Mouse (Mus musculus): Measurements from ENCODE around the gene Cbarp.

Cbarp gene

GRCm38 (mm10) chr10:80157141-80157929, 16.7 kb upstream of the Cbarp start:
- no peak for DNase-seq (ENCODE audit: low spot score in 2 of 2)

GRCm38 (mm10) chr10:80156752-80157053, 16.1 kb upstream of the Cbarp start:
- DNase-seq (ENCODE audit: low spot score in 2 of 2) = no peak

GRCm38 (mm10) chr10:80156002-80156751, 15.5 kb upstream of the Cbarp start:
- no peak for DNase-seq (ENCODE audit: low spot score in 2 of 2)

- no peak for DNase-seq (ENCODE audit: low spot score in 2 of 2)
Observed at GRCm38 (mm10) chr10:80155277-80155676, 14.6 kb upstream of the Cbarp start.

- no peak for DNase-seq (ENCODE audit: low spot score in 2 of 2)
Observed at GRCm38 (mm10) chr10:80154384-80154783, 13.7 kb upstream of the Cbarp start.

GRCm38 (mm10) chr10:80153713-80154112, 13.1 kb upstream of the Cbarp start:
- no peak for DNase-seq (ENCODE audit: low spot score in 2 of 2)

GRCm38 (mm10) chr10:80152873-80153260, 12.2 kb upstream of the Cbarp start:
- DNase-seq (ENCODE audit: low spot score in 2 of 2) = peak; percentile 58 to 78

- DNase-seq (ENCODE audit: low spot score in 2 of 2) = peak in 1 of 2 experiments; percentile 77
Observed at GRCm38 (mm10) chr10:80152071-80152872, 11.6 kb upstream of the Cbarp start.

GRCm38 (mm10) chr10:80151211-80152034, 10.8 kb upstream of the Cbarp start:
- DNase-seq (ENCODE audit: low spot score in 2 of 2) = peak; percentile 74 to 83

GRCm38 (mm10) chr10:80150226-80151210, 9.9 kb upstream of the Cbarp start:
- peak; percentile 66 to 86 for DNase-seq (ENCODE audit: low spot score in 2 of 2)

GRCm38 (mm10) chr10:80149291-80150225, 8.9 kb upstream of the Cbarp start:
- peak; percentile 95 for DNase-seq (ENCODE audit: low spot score in 2 of 2)

GRCm38 (mm10) chr10:80148610-80149290, 8.1 kb upstream of the Cbarp start:
- DNase-seq (ENCODE audit: low spot score in 2 of 2) = peak; percentile 92 to 98

GRCm38 (mm10) chr10:80147719-80148601, 7.3 kb upstream of the Cbarp start, which contains the start of gene Midn:
Gene Midn (plus strand): TSS chr10:80148272.
- peak; percentile 71 to 85 for DNase-seq (ENCODE audit: low spot score in 2 of 2)

GRCm38 (mm10) chr10:80147146-80147718, 6.6 kb upstream of the Cbarp start:
- no peak for DNase-seq (ENCODE audit: low spot score in 2 of 2)

GRCm38 (mm10) chr10:80146568-80147011, 6.0 kb upstream of the Cbarp start:
- no peak for DNase-seq (ENCODE audit: low spot score in 2 of 2)

- DNase-seq (ENCODE audit: low spot score in 2 of 2) = peak; percentile 73 to 79
Observed at GRCm38 (mm10) chr10:80145896-80146295, 5.3 kb upstream of the Cbarp start.

Measured in spleen, postnatal 4 days (tissue).